Mouse (Mus musculus): ENCODE measurements around the gene Kazn. TPM values are rescaled to one million over a fixed set of nuclear protein-coding genes. Genes with fewer than 3 reads are reported as not detected.

The Kazn gene
- polyA plus RNA-seq, 1 experiment from 2014 or later: 19.1 TPM

DNA sequence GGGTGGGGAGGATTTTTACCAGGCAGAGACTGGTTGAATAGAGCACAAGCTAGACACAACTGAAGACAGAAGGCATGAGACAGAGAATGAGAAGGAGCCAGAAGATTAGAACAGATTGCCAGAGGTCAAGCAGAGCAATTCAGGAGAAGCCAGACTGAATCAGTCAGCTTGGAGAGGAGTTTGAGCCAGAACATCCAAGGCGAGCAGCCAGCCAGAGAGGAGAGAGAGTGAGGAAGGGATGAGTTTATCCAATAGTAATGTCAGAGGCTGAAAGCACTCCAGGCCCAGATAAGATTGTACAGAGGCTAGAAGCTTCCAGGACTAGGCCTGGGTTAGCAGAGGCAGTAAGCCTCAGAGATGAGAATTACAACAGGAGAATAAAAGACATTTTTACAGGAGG lies 118.0 kb downstream of the Kazn start:
- Histone ChIP-seq H3K4me2 (no peak overlapping the region), H3K4me1 (replicated peaks) (peaks cover 11% of the 10 kb centered on the region), H3K36me3 (no peaks in the 10 kb centered on the region), H3K9ac (no peak overlapping the region), H3K27me3 (no peaks in the 10 kb centered on the region), H3K27ac (no peak overlapping the region), H3K4me3 (no peak overlapping the region), H3K9me3 (no peaks in the 10 kb centered on the region)
- 67% methylated on average over 1 of the region's 1 CpGs for WGBS
- no peak for ATAC-seq (ENCODE audit: low FRiP score)

DNA sequence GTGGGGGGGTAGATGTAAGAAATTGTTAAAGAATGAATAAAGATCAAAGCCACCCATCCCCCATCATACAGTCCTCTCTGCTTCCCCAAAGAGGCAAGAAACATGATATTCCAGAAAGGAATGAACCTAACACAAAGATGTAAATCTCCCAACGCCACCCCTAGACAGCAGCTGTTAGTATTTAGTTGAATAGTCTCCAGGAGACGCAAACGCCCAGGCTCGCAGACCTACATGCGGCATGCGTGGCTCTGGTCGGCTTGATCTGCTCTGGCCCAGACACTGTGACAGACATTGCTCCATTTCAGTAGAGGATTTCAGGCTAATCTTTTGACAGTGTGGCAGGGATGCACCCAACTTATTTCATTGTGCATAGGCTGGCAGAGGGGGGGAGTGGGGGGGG lies 120.7 kb downstream of the Kazn start:
- no peak overlapping the region for H3K27ac ChIP-seq
- H3K9me3 ChIP-seq: no peaks in the 10 kb centered on the region
- H3K27me3 ChIP-seq: no peaks in the 10 kb centered on the region
- no peaks in the 10 kb centered on the region for H3K36me3 ChIP-seq
- no peak overlapping the region for H3K9ac ChIP-seq
- H3K4me1 ChIP-seq (replicated peaks): peaks cover 19% of the 10 kb centered on the region
- H3K4me2 ChIP-seq: no peak overlapping the region
- ATAC-seq (ENCODE audit: low FRiP score): no peak
- WGBS: 53% methylated on average over 7 of the region's 7 CpGs
- H3K4me3 ChIP-seq: no peak overlapping the region

DNA sequence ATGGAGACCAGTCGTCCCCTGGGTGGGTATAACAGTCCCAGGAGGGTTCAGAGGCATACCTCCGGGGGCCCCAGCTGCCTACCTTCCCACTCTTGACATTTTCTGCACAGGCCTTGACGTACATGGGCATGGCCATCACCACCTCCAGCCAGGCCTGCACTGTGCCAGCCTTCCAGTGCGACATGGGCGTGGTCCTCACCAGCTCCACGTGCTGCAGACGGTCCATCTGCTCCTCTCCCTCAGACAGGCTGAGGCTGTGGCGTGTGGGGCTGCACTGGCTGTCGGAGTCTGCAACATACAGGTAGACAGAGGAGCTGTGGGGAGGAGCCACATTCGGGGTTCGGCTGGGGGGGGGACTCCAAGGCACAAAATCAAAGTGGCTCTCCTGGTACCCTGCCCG lies 121.2 kb downstream of the Kazn start:
- Histone ChIP-seq H3K9me3 (no peaks in the 10 kb centered on the region), H3K36me3 (no peaks in the 10 kb centered on the region), H3K4me1 (replicated peaks) (peaks cover 23% of the 10 kb centered on the region), H3K9ac (no peak overlapping the region), H3K4me3 (no peak overlapping the region), H3K27ac (no peak overlapping the region), H3K4me2 (no peak overlapping the region), H3K27me3 (no peaks in the 10 kb centered on the region)
- 84% methylated on average over 12 of the region's 12 CpGs for WGBS
- 0 out of 2 replicates have a peak, but pooled peaks have one; percentile 2 for ATAC-seq (ENCODE audit: low FRiP score)

DNA sequence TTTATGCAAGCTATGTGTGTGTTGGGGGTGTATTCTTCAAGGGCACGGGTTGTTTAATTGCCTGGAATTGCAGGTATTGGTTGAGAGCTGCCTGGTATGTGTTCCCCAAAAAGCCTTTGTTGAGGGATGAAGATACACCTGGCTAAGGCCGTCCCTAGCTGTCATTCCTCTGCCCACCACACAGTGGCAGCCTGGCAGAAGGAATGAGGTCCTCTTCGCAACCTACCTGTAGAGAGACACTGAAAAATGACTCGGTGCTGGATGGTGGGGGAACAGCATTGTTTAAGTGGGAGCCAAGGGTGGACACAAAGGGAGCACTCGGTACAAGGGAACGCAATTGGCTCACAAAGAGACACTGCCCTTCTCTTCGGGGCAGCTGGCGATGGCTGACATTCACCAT lies 125.9 kb downstream of the Kazn start:
- H3K27me3 ChIP-seq: no peaks in the 10 kb centered on the region
- no peak overlapping the region for H3K4me3 ChIP-seq
- 29% methylated on average over 8 of the region's 8 CpGs for WGBS
- no peak overlapping the region for H3K9ac ChIP-seq
- no peaks in the 10 kb centered on the region for H3K9me3 ChIP-seq
- no peak overlapping the region for H3K27ac ChIP-seq
- peaks cover 14% of the 10 kb centered on the region for H3K4me1 ChIP-seq (replicated peaks)
- peaks cover 27% of the 10 kb centered on the region for H3K36me3 ChIP-seq
- no peak overlapping the region for H3K4me2 ChIP-seq
- ATAC-seq (ENCODE audit: low FRiP score): peak; percentile 38; the same call in 1 of the 2 replicates

DNA sequence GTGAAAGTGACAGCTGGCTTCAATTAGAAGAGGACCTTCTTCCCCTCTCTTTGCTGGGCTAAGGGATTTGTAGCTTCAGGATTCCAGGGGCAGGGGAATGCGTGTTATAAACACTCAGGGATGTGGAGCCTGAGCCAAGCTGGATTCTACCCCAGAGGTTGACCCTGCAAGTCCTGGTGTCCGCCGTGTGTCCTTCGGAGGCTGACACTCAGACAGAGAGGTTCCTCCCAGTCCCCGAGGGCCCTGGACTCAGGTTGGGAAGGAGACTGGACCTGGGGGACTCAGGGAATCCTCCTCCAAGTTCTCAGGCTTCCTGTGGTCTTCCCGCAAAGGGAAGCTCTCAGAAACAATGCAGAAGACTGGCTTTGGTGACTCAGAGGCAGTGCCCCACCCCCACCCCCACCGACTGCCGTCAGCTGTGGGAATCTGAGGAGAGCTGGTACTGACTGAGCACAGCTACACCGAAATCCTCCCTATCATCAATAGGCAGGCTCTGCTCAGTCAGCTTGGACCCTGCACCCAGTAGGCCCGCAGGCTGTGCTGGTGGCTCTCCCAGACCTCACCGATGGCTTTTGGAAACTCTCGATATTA lies 136.0 kb downstream of the Kazn start:
- no peak overlapping the region for H3K4me2 ChIP-seq
- ATAC-seq (ENCODE audit: low FRiP score): no peak
- H3K36me3 ChIP-seq: peaks cover 20% of the 10 kb centered on the region
- no peak overlapping the region for H3K27ac ChIP-seq
- H3K27me3 ChIP-seq: no peaks in the 10 kb centered on the region
- H3K4me1 ChIP-seq (replicated peaks): no peaks in the 10 kb centered on the region; the same call in 1 of the 2 replicates
- 59% methylated on average over 12 of the region's 12 CpGs for WGBS
- no peaks in the 10 kb centered on the region for H3K9me3 ChIP-seq
- H3K9ac ChIP-seq: no peak overlapping the region
- H3K4me3 ChIP-seq: no peak overlapping the region

DNA sequence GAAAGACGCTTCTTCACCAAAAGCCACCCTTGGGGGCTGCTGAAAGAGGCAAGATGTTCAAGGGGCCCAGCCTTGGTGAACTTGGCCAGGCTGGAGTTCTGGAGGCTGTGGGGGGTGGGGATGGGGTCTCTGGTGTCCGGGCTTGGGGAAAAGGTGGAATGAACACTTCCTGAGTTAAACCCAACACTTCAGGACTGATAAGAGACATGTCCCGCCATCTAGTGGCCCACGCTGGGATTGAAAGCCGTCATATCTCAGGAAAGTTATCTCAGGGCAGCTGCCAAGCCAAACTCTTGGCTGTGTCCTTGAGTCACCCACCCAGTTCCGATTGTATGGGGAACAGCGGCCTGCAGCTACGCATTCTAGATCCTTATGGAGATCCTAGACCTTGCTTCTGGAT lies 140.9 kb downstream of the Kazn start:
- Histone ChIP-seq H3K9me3 (no peaks in the 10 kb centered on the region), H3K4me1 (replicated peaks) (peaks cover 8% of the 10 kb centered on the region; the same call in 1 of the 2 replicates), H3K4me2 (no peak overlapping the region), H3K4me3 (no peak overlapping the region), H3K27me3 (no peaks in the 10 kb centered on the region), H3K36me3 (no peaks in the 10 kb centered on the region), H3K9ac (no peak overlapping the region), H3K27ac (no peak overlapping the region)
- no peak for ATAC-seq (ENCODE audit: low FRiP score)
- 22% methylated on average over 8 of the region's 8 CpGs for WGBS

DNA sequence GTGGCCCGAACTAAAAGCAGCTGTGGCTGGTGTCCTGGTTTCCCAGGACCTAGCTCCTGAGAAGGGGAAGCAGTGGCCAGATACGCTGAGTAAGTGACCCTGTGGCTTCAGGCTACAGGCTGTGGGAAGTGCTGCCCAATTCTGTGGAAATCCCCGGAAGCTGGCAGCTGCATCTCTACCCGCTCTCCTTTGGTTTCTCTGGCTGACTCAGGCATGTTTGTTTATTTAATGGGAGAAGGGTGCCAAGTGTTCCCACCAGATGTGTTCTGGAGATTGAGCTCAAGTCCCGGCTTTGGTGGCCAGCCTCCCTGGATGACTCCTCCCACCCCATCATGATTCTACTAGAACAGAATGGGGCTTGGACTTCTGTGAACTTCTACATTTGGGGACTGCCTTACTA lies 141.3 kb downstream of the Kazn start:
- H3K4me1 ChIP-seq (replicated peaks): peaks cover 8% of the 10 kb centered on the region; the same call in 1 of the 2 replicates
- H3K36me3 ChIP-seq: no peaks in the 10 kb centered on the region
- no peak overlapping the region for H3K27ac ChIP-seq
- no peak overlapping the region for H3K9ac ChIP-seq
- no peaks in the 10 kb centered on the region for H3K9me3 ChIP-seq
- no peak overlapping the region for H3K4me2 ChIP-seq
- 0 out of 2 replicates have a peak, but pooled peaks cover under 1% of the 10 kb centered on the region for H3K27me3 ChIP-seq
- WGBS: 56% methylated on average over 5 of the region's 5 CpGs
- no peak overlapping the region for H3K4me3 ChIP-seq
- no peak for ATAC-seq (ENCODE audit: low FRiP score)

DNA sequence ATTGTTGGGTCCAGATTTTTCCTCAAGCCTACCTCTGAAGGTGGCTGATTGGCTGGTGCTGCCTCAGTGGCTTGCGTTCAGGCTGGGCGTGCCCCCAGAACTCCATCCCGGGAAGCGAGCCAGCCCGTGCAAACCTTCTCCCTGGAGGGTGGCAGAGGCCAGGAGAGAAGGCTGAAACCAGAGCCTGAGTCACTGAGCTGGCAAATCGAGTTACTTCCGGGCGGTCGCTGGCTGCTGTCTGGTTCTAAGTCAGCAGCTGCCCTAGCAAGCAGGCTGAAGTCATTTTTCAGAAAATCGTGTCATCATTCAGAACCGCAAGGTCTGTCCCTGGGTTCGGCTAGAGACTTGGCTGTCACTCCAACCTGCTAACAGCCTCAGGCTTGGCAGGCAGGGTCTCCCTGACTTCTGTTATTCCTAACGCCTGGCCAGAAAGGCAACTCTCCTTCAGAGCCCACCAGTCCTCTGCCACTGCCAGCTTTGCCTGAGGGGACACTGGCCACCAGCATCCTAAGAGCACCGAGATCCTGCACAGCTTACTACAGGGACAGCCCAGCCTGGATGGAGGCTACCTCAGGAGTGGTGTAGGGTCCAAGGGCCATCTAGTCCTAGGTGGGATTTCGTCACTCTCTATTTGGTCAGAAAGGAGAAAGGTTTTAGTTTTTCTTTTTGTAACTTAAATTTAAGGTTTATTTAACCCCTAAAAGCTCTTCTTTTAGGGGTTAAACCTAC lies 143.5 kb downstream of the Kazn start:
- Histone ChIP-seq H3K9me3 (no peaks in the 10 kb centered on the region), H3K27me3 (0 out of 2 replicates have a peak, but pooled peaks cover 3% of the 10 kb centered on the region), H3K9ac (no peak overlapping the region), H3K36me3 (no peaks in the 10 kb centered on the region), H3K4me3 (no peak overlapping the region), H3K4me2 (no peak overlapping the region), H3K27ac (0 out of 2 replicates have a peak overlapping the region, but pooled peaks have one; percentile 9), H3K4me1 (replicated peaks) (peaks cover 8% of the 10 kb centered on the region; the same call in 1 of the 2 replicates)
- no peak for ATAC-seq (ENCODE audit: low FRiP score)
- WGBS: 40% methylated on average over 15 of the region's 15 CpGs

DNA sequence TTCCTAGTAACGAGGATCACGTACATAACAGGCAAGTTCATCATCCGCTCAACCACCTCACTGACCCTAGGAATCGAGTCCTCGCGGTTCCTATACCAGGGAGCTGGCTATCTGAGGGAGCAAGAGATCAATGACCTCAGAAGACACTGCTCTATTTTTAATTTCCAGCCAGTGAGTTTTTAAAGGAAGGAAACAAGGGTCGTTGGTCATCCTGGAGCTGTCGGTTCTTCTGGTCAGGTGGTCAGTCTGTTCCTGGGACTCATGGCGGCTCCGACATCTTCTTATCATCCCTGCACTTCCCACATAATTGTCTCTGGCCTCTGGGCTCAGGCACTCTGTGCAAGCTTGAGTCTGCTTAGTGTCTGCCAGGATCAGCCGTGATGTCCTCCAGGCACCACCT lies 144.8 kb downstream of the Kazn start:
- H3K27ac ChIP-seq: no peak overlapping the region
- H3K9ac ChIP-seq: no peak overlapping the region
- no peak for ATAC-seq (ENCODE audit: low FRiP score)
- WGBS: 89% methylated on average over 11 of the region's 11 CpGs
- no peaks in the 10 kb centered on the region for H3K36me3 ChIP-seq
- peaks cover 7% of the 10 kb centered on the region; the same call in 1 of the 2 replicates for H3K27me3 ChIP-seq
- H3K4me2 ChIP-seq: no peak overlapping the region
- peaks cover 8% of the 10 kb centered on the region; the same call in 1 of the 2 replicates for H3K4me1 ChIP-seq (replicated peaks)
- H3K9me3 ChIP-seq: no peaks in the 10 kb centered on the region
- no peak overlapping the region for H3K4me3 ChIP-seq

DNA sequence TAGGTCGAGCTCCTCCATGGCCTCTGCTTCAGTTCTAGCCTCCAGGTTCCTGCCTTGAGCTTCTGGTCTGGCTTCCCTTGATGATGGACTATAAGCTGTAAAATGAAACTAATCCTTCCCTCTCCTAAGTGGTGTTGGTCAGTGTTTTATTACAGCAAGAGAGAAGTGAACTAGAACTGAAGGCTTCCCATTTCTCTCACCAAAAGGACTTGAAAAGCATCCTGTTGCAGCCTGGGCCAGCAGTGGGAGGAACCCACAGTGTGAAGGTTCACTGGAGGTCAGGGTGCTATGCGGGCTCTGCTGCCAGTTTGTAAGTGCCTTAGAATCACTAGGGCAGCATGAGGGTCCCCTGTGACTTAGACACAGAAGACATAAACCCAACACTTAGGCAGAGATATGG lies 148.1 kb downstream of the Kazn start:
- WGBS: 67% methylated on average over 2 of the region's 2 CpGs
- ATAC-seq (ENCODE audit: low FRiP score): no peak
- no peak overlapping the region for H3K9ac ChIP-seq

DNA sequence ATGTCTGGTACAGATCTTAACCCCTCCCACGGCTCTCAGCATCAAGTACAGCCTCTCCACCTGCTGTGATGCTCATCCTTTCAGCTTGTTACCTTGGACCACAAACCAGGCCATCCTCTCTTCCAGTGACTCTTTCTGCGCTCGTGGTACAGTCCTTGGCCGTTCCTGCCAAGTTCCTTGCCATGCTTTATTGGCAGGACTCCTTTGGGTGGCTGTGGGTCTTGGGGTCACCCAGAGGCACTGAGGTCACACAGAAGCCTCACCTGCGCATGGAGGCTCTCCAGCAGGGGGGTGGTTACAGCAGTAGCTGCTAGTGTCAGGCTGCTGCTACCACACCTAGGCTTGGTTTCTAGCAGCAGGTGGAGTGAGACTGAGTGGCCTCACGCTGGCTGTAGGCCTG lies 149.2 kb downstream of the Kazn start:
- no peak overlapping the region for H3K27ac ChIP-seq
- 71% methylated on average over 6 of the region's 6 CpGs for WGBS
- H3K9ac ChIP-seq: no peak overlapping the region
- no peaks in the 10 kb centered on the region for H3K36me3 ChIP-seq
- no peak overlapping the region for H3K4me2 ChIP-seq
- ATAC-seq (ENCODE audit: low FRiP score): no peak
- peaks cover 30% of the 10 kb centered on the region for H3K27me3 ChIP-seq
- 0 out of 2 replicates have a peak, but pooled peaks cover 3% of the 10 kb centered on the region for H3K4me1 ChIP-seq (replicated peaks)
- no peaks in the 10 kb centered on the region for H3K9me3 ChIP-seq
- no peak overlapping the region for H3K4me3 ChIP-seq

More for the DNA sequence above, 148.1 kb downstream of the Kazn start:
- Histone ChIP-seq H3K36me3 (no peaks in the 10 kb centered on the region), H3K4me1 (replicated peaks) (peaks cover 8% of the 10 kb centered on the region; the same call in 1 of the 2 replicates), H3K27ac (no peak overlapping the region), H3K4me2 (no peak overlapping the region), H3K27me3 (peaks cover 19% of the 10 kb centered on the region), H3K9me3 (no peaks in the 10 kb centered on the region), H3K4me3 (no peak overlapping the region)

DNA sequence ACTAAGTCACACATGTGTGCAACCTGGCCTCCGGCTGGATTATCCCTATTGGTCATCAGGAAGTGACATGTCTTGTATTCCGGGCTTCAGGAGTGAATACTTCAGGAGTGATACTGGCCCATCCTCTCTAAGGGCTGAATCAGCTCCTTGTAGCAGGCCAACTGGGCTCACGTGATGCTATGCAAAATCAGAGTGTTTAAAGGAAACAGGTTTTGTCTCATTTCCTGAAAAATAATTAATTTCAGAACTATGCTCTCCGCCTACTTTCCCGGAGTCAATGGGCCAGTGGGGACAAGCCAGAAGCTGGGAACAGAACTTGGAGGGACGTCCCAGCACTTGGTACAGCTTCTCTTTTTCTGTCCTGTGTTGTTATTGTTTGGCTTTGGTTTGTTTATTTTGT lies 150.4 kb downstream of the Kazn start:
- Histone ChIP-seq H3K4me2 (no peak overlapping the region), H3K27ac (no peak overlapping the region), H3K36me3 (no peaks in the 10 kb centered on the region), H3K4me3 (no peak overlapping the region), H3K9ac (no peak overlapping the region), H3K4me1 (replicated peaks) (peaks cover 15% of the 10 kb centered on the region), H3K27me3 (peaks cover 41% of the 10 kb centered on the region), H3K9me3 (no peaks in the 10 kb centered on the region)
- WGBS: 72% methylated on average over 6 of the region's 6 CpGs
- ATAC-seq (ENCODE audit: low FRiP score): no peak

DNA sequence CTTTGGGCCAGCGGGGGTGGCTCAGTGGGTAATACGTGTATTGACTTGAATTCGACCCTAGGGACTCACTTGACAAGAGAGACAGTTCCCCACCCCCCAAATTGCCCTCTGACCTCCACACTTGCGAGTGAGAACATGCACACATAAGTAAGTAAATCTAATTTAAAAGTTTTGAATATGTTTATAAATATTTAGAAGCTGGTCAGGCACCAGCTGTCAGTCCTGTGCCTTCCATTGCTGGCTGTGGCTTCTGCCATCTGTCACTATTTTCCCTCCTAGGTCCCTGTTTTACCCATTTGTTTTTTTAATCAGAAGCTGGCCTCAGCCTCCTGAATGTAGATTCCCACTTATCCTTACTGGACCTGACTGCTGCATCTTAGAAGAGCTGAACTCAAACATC lies 150.8 kb downstream of the Kazn start:
- Histone ChIP-seq H3K27ac (no peak overlapping the region), H3K4me3 (no peak overlapping the region), H3K9me3 (no peaks in the 10 kb centered on the region), H3K4me2 (no peak overlapping the region), H3K36me3 (no peaks in the 10 kb centered on the region), H3K27me3 (peaks cover 46% of the 10 kb centered on the region), H3K4me1 (replicated peaks) (peaks cover 19% of the 10 kb centered on the region), H3K9ac (no peak overlapping the region)
- WGBS: 16% methylated on average over 4 of the region's 4 CpGs
- no peak for ATAC-seq (ENCODE audit: low FRiP score)

All from hindbrain, embryonic 13.5 days (tissue).